Mouse (Mus musculus) testis, adult 2 months (tissue): ENCODE data around the gene Grin3b.

Experiments
- CTCF ChIP-seq: fragments of 200-500 bp; IDR thresholded peaks from 2 replicates; pipeline ENCODE4 v1.5.1; 2012; ENCODE audit warnings: low read depth, mild to moderate bottlenecking, inconsistent platforms, low read length, moderate library complexity; ENCODE audit not compliant: control insufficient read depth, insufficient read depth, insufficient replicate concordance
- POLR2A ChIP-seq: fragments of 200-500 bp; IDR thresholded peaks from 2 replicates; pipeline ENCODE4 v1.6.1; 2012; ENCODE audit warnings: low read depth, mild to moderate bottlenecking, inconsistent platforms, low read length, moderate library complexity; ENCODE audit not compliant: control insufficient read depth

DNA sequence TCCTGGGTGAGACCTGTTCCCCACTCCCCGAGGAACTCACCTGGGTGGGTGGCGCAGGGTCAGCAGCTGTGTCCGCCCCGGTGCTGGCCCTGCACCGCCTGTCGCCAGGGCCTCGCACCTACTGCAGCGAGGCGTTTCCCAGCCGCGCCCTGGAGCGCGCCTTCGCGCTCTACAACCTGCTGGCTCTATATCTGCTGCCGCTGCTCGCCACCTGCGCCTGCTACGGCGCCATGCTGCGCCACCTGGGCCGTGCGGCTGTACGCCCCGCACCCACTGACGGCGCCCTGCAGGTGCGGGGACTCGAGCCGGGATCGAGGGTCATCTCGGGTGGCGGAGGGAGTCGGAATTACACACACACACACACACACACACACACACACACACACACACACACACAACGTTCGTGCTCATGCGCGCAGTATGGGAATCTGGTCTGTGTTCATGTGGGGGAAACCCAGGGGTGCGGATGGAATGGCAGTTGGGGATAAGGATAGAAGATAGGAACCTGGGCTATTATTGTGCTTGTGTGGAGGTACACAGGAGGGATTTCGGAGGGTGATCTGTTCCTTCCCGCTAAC, 49.5 kb upstream of the Grin3b start, which contains the start of gene R3hdm4:
- TF ChIP-seq CTCF: no peak
- no peak for TF ChIP-seq POLR2A
